Mouse (Mus musculus) kidney, adult 9 months (tissue): ENCODE measurements around the gene Rragc.
A peak's percentile ranks its signal among the peaks of the same experiment; 100 is the strongest.
"Not testable (repeated sequence)": the region's sequence is repeated elsewhere in the genome, so short reads cannot be mapped to it uniquely, and the experiment has no call there.

Source experiments
- DNase-seq: peaks from one replicate; pipeline ENCODE4 v3.0.0; 2022

Gene Rragc

DNA sequence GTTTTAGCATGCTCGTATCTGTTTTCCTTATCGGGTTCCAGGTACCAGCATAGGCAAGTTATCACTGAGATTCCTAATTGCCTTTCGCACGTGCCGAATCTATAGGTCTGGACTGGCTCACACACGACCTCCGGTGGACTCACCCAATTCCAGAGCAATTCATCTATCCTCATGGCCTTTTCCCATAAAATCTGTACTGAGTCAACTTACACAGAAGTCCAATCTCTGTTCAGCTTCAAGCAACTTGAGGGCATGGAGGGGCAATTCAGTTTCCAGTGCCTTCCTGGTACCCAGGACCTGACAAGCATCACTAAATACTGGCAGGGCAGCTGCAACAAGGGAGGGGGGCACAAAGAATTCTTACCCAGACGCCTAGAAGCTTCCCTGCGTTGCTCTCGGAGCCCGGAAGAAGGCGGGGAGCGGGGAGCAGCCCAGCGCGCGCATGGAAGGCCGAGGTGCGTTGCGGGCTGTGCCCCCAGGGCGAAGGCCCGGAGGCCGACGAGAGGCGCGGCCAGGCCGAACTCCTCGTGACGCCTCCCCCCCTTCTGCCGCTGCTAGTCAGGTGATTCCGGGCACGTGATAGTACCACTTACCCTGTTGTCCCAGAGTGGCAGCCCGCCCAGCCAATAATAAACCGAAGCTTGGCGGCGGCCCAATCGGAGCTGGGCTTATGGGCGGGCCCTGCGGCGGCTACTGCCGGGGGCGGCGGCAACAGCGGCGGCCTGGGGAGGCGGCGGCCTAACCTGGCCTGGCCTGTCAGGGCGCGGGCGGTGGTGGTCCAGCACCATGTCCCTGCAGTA, at the start of gene Rragc:
TSS of gene Rragc (plus strand) at position 699 of the 800 bp plus-strand sequence.
- peak; percentile 100 for DNase-seq

- no peak for DNase-seq
These were observed 23.5 kb upstream of the Rragc start for GRCm38 (mm10) chr4:123893726-123894125.

- no peak for DNase-seq
These were observed 23.0 kb upstream of the Rragc start for GRCm38 (mm10) chr4:123894295-123894694.

DNA sequence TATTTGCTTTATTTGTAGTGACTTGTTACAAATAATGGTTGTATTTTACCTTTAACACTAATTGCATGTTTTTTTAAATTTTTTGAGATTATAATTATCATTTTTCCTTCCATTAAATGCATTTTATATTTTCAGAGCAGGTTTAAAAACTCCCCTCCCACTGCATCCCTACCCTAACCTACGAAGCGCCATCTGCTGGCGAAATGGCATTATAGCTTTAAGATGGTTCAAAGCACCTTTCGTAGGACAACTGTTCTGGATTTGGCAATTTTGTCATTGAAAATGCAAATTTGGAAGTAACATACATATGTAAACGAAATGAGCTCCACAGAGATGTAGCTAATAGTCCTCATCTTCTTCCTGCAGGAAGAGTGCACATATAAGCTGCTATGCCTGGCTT, 18.6 kb upstream of the Rragc start:
- DNase-seq = peak; percentile 32

GRCm38 (mm10) chr4:123903432-123903831, 13.8 kb upstream of the Rragc start:
- no peak for DNase-seq

DNA sequence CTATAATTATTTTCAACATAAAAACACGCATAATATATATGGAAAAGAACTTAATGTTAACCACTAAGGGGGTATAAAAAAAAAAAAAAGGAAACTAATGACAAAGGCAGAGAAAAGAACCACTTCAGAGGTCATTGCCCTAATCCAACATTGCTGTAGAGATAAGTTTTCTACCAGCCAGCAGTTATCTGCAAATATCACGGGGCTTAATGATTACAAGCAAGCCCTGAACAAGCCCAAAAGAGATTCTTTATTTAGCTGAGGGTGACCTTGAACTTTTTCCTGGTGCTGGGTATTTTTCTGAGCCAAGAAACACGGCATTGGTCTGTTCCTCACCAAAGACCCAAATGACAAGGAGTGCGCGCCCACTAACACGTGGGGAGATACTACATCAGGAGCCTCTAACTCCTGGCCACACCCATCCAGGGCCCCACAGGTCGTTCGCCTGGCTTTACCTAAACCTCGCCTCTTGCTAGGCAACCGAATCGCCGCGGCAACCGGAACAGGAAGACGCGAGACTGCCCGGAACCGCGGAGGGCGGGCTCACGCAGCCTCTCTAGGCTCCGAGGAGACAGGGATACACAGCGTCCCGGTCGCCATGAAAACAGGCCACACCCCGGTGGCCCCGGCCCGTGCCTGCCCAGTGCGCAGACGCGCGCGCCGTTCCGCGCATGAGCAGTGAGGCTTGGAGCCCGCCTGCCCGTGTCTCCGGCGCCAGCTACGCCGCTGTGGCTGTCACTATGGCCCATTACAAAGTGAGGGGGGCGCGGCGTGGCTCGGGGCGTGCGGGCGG, 12.7 kb upstream of the Rragc start, which contains the start of gene Mycbp:
TSS of gene Mycbp (plus strand) at position 500 of the 793 bp plus-strand sequence.
- peak; percentile 99 for DNase-seq

GRCm38 (mm10) chr4:123905126-123905668, 12.0 kb upstream of the Rragc start:
- no peak for DNase-seq

DNA sequence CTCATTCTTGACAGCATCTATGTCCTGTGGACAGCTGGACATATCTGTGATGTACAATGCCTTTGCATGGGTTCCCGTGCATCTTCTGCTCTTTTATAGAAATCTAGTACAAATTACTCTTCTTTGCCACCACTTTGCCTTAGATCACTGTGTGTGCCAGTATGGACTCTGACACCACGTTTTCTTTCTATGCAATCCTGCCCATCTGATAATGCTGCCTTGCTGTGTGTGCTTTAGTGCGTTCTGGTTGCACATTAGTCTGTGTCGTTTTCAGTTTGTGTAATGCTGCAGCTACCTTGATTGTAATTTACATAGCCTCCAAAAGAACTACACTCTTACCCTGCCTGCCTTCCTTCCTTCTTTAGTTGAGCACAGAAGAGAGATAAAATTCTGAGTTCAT, 5.7 kb upstream of the Rragc start:
- no peak for DNase-seq

DNA sequence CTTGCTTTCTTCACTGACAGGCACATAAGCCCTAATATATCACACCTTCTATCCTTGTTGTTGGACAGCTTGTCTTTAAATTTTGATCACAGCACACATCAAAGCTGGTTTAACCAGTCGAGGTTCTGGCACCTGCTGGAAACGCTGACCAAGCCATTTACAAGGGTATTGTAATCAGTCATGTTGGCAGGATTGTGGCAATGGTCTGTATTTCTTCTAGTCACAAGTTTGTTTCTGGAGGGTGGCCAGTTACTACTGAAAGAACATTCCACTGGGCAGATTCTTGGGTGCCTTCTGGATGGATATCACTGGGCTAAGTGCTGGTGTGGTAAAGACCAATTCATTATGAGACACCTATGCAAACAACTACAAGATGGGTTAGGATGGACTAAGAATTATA, 4.8 kb upstream of the Rragc start:
- DNase-seq = peak; percentile 36

DNA sequence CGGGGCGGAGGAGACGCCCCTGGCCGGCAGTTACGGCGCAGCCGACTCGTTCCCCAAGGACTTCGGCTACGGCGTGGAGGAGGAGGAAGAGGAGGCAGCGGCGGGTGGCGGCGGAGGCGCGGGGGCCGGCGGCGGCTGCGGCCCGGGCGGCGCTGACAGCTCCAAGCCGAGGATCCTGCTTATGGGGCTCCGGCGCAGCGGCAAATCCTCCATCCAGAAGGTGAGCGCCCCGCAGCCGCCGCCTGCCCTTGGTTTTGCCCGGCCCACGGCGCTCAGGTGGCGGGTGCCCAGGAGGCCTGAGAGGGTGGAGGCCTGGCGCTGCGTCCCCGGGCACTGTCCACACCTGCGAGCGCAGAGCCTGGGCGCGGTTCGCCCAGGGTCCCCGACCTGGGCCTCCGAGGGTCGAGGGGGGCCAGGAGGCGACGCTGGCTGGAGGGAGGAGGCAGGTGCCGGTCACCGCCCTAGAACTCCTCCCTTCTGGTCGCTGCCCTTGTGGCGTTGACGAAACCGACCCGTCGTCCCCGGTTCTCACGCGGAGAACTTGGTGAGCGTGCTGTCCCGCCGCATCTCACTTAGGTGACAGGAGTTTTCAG, 398 bp downstream of the Rragc start, which contains the start of gene 4930535I16Rik:
TSS of gene 4930535I16Rik (minus strand) at position 475 of the 593 bp plus-strand sequence.
- DNase-seq = peak; percentile 38

DNA sequence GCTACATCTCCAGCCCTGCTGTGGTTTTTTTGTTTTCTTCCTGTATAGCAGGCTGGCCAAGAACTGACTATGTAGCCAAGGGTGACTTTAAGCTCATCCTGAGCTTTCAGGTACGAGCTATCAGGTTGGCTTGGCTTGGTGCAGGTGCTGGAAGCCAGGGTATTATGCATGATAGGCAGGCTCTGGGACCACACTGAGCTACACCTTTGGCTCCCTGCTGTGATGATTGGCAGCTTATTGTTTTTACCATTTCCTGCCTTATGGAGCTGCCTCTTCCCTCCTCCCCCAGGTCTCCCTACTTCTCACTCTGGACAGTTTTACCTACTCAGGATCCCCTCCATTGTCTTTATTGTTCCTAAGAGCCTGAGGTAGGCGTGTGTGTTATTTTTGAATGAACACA, 1.6 kb downstream of the Rragc start:
- DNase-seq = no peak

DNA sequence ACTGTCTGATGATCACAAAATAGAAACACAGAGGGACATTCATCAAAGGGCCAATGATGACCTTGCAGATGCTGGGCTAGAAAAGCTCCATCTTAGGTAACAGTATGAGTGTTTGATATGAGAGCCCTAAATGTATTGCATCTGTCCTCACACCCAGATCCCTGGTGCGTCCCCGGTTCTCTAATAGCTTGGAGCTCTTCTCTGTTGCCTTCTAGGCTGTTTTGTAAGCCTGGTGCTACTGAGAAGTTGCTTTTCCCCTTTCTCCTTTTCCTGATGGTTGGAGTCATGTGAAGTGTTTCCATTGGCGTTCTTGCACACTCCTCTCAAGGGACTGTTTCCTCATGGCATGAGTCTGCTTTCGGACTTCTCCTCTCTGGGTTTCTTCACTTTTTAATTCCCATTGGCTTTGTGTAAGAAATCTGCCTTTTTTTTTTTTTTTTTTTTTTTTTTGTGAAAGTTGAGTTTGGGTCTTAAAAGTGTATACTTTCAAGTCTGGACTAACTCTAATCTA, 3.9 kb downstream of the Rragc start:
- no peak for DNase-seq

- peak; percentile 24 for DNase-seq
These were observed 10.7 kb downstream of the Rragc start for GRCm38 (mm10) chr4:123927961-123928360.

GRCm38 (mm10) chr4:123929994-123930393, 12.7 kb downstream of the Rragc start:
- DNase-seq = no peak

DNA sequence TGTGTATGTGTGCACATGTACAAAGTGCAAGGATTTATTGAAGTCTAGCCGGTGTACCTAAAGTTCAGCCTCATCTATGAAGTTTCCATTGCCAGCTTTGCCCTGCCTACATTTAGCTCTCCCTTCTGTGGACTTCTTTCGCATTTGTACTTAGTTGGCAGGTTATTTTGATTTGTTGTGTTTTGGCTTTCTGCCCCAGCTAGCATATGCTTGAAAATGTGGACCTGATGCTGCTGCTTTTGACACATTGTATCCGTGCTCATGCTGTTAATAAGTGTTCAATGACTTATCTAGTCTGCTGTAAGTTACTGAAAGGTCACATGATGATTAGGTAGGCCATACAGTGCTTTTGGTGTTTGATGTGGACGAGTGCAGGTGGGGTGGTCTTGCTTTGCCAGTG, 17.1 kb downstream of the Rragc start:
- DNase-seq = no peak

DNA sequence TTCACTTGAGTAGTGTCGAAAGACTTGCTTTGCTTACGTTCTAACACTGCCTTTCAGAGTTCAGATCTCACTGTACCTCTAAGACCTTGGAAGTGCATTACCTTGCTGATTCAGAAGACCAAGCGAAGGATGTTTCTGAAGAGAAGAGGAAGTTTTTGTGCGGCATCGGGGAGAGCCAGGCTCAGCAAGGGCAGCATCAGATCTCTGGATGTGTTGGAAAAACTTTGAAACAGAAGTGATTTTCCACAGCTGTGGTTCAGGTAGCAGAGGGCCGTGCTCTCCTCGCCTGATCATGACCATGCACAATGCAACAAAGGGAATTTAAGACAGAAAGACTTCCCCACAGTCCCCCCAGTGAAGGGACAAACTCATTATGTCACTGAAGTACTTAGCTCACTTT, 18.8 kb downstream of the Rragc start:
- no peak for DNase-seq

DNA sequence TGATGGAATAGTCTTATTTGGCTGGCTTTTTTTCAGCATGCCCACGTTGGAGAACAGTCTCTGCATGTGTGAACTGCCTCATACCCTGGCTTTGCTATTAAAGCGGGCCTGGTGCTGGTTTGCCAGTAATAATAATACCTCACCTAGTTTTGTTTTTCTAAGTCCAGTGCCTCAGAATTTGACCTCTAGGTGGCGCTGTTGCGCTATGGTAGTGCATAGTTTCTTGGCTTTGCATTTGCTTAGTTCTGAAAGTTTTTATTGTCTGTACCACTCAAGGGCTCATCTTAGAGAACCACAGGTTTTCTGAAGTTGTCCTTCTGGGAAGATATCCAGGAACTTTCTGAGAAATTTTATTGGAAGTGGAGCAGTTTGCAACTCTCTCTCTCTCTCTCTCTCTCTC, 22.6 kb downstream of the Rragc start:
- peak; percentile 74 for DNase-seq

DNA sequence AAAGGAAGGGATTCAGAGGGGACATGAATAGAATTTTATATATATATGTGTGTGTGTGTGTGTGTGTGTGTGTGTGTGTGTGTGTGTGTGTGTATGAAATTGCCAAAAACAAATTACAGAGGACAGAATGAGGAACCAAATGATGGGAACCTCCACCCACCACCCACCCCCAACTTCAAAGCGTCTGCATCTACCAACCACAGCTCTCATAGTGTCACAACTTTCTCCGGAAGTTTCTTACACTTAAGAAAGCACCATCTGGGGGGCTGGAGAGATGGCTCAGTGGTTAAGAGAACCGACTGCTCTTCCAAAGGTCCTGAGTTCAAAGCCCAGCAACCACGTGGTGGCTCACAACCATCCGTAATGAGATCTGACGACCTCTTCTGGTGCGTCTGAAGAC, 23.6 kb downstream of the Rragc start:
- not testable (repeated sequence) for DNase-seq

DNA sequence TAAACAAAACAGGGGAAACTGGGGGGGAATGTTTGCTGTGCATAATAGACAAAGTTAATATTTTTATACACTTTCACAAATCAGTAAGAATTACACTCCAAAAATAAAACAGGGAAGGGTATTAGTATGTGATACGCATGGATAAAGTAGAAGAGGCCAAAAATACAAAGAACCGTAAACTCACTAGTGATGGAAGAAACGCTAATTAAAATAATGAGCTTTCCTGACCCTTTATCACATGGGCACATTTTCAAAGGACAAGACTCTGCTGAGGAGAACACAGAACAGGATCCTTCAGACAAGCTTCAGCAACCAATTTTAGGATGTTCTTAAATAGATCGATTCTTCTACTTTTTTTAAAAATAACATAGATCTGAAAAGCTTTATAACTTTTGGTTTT, 29.5 kb downstream of the Rragc start:
- DNase-seq = no peak

DNA sequence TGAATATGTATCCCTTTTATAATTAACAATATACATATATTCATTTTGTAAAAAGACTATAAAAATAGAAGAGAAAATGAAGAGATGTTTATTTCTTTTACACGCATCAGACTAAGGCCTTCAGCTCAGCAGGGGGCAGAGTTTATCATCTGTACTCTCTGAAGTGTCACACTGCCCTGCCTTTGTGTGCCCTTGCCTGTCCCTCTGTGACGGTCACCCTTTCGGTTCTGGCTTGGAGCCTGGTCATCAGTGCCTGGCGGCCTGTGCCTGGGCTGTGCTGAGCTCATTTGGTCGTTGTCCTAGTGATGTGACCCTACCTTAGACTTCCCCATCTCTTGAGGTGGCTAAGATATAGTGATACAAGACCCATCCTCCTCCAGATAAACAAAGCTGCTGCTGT, 29.9 kb downstream of the Rragc start:
- no peak for DNase-seq

DNA sequence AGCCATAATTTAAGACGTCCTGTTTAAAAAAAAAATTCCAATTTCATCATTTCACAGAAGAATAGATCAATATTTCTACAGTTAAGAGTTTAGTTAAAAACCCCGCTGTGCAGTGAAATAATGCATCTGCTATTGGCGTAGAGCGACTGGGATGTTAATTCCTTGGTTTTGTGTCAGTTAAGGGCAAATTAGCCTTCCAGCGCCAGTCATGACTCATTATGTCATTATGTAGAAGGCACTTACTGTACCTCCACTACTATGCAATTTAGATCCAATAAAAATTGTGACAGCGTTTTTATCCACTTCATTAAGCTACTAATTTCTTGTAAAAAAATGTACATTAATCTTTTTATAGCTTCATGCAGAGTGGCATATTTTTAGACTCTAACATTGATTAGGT, 31.7 kb downstream of the Rragc start:
- DNase-seq = no peak

DNA sequence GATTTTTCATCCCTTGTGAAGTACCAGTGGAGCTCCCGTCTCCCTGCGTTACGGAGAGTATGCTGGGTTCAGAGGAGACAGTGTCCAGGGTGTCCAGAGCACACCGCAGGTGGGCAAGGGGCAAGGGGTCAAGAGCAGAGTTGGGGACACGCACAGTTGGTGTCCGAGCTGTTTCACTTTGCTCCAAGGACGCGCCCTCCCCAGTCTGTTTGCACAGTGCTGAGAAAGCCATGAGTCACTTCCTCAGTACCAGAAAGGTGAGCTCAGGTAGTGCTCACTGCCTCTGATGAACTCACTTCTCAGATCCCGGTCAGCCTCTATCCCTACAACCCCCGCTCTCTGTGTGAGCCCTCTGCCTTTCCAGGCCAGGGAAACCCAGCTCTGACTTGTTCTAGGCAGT, 32.4 kb downstream of the Rragc start:
- DNase-seq = no peak

DNA sequence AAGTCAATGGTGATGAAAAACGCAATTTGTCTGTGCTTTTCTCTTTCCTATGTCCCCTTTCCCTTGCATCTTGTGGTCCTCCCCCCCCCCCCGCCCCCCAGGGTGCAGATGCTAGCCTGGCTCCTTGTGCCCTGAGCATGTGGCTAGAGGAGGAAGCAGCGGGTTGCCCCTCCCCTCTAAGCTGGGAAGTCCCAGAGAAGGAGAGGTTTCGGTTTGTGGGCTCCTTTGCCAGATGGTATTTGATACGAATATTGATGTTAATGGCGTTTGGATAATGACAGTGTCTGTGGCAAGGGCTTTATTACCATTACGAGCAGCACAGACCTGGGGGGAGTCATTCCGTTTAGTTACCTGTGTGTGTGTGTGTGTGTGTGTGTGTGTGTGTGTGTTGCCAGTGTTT, 34.8 kb downstream of the Rragc start:
- DNase-seq = no peak
